Mouse (Mus musculus) MEL-GATA-1-ER (cell line): ENCODE data around the gene Cbln3.

ENCODE experiments used
- DNase-seq: peaks from one replicate; pipeline ENCODE4 v3.0.0-alpha.2; 2012; ENCODE audit warnings: low read depth; ENCODE audit errors: extremely low read depth

Gene Cbln3

DNA sequence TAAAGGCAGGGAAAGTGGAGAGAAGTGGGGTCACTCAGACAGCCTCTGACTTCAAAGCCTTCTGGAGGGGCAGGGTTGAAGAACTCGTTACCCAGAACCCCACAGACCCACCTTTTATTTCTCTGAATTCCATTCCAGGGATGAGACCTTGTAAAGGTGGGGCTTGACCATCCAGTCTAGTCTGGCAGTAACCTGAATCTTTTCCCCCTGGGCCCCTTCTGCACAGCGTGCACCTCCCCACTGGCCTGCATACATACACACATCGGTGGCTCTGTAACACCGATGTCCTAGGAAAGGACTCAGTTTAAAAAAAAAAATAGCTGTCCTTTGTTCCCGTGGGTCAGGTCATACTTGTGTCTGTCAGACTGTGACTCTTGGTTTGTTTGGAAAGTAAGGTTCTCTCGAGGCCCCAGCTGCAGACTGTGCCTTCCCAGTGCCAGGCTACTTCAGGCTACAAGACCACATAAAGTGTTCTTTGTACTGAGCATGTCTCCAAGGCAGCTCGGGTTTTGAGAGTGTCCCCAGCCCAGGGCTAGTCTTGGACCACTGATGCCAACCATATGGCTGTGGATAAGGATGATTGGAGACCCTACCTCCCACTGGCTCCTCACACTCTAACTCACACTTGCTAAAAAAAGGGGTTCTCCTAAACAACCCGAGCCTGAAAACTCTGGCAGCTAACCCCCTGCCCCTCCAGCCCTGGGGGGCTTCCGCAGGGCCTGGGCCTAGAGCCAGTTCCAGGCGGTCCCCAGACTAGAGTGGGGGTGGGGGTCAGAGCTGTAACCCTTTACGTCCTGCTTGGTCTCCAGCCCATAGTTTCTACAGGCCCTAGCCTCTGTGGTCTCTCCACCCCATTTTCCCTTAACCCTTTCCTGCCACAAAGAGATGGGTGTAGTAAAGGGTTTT, 31.3 kb downstream of the Cbln3 start:
- DNase-seq = no peak

DNA sequence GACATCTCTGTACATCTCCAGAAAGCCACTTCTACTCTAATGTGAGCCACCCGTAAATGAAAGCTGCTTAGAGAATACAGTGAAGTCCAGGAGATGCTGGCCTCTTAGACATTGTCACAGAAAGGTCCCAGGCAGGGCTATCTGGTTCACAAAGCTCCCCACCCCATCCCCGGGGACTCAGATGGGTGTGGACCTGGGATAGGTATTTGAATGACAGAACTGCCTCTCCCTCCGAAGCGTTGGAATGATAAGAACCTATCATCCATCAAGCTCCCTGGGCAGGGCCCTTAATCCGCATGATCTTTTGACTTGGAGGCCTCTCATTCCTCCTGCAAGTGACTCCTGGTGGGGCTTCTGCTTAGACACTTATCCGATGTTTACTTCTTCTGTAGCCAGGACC, 33.3 kb downstream of the Cbln3 start:
- no peak for DNase-seq

DNA sequence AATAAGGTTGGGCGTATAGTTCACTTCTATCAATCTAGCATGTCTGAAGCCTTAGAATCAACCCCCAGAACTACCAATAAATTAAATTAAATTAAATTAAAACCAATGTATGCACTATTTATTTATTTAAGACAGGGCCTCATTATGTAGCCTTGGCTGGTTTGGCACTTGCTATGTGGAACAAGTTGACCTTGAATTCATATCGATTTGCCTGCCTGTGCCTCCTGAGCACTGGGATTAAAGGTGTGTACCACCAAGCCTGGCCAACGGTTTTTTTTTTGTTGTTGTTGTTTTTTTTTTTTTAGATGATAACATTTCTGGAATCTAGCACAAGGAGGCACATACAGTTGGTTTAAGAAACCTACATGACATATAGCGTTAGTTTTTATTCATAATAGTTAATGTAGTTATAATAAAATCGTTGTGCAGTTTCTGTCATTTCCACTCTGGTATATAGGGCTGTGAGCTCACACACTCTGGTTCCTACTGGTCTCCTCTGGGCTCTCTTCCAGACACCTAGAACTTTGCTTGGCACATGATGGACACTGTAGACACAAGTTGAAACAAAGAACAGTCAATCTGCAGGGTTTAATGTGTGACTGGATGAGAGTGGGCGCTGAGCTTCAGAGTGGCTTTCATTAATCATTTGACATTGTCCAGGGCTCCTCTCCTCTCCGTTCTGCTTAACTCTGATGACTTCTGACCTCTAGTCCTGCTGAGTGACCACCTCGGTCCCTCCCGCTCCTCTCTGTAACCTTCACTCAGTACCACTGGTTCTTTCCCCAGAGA, 38.5 kb downstream of the Cbln3 start:
- no peak for DNase-seq

DNA sequence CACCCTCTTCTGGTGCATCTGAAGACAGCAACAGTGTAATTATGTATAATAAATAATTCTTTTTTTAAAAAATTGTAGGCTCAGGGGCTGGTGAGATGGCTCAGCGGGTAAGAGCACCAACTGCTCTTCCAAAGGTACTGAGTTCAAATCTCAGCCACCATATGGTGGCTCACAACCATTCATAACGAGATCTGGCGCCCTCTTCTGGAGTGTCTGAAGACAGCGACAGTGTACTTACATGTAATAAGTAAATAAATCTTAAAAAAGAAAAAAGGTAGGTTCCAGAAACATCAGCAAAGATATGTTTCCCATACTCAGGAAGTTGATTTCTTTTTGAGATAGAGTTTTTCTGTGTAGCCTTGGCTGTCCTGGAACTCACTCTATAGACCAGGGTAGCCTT, 41.4 kb downstream of the Cbln3 start:
- no peak for DNase-seq

DNA sequence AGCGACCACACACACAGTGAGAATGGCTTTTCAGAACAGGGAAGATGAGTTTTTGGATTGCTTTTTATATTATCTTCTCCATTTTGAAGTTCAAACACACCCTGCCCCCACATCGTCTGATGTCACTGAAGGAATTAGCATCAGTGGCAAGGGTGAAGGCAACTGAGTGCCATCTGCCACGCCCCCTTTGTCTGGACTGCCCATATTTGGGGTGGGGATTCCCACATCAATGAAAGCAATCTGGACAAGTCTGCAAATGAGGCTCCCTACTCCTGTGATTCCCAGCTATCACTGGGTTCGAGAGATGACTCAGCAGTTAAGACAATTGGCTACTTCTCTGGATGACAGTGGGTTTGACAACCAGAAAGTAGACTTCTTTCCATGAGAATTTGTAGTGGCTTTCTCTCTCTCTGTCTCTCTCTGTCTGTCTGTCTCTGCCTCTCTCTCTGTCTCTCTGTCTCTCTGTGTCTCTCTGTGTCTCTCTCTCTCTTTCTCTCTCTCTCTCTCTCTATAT, 43.3 kb downstream of the Cbln3 start:
- no peak for DNase-seq

- DNase-seq = no peak
These were observed 45.5 kb downstream of the Cbln3 start for GRCm38 (mm10) chr14:55838740-55839139.

DNA sequence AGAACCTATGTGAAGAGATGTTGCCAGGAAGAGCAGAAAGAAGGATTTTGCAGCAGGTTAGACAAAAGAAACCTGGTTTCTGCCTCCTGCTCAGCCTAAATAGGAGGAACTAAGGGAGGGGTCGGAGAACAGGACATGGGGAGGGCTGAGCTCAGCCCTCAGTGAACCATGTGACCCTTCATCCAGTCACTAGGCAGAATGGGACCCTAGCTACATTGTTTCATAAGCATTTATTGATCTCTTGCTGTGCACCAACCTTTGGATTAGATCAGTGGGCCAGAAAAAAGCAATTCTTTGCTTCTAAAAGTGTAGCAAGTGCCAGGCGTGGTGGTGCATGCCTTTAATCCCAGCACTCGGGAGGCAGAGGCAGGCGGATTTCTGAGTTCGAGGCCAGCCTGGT, 45.9 kb downstream of the Cbln3 start:
- no peak for DNase-seq

DNA sequence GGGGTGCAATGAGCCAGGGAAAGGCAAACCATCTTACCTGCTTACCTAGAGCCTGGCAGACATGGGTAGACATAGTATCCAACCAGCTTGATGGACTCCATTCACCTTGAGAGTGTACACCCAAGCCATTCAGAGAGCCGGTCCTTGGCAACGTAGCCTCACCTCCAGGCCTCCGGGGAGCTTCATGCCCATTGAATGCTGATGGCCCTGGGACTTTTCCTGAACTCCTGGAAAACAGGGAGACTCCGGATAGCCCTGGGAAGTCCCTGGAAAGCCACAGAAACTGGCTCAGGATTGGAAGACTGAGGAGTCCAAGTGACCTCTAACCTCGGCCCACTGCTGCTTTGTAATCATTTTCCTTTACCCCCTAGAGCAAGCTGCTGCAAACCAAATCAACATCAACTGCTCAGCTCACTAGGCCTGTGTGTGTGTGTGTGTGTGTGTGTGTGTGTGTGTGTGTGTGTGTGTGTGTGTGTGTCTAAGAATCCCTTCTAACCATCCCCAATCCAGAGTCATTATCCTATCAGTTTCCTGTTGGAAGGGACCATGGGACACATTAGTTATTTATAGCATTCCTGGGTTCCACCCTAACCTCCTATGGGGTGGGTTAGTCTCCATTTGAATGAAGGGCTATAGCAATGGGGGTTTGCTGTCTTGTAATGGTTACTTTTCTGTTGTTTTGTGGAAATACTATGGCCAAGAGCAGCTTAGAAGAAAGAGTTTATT, 49.2 kb downstream of the Cbln3 start:
- no peak for DNase-seq

GRCm38 (mm10) chr14:55833126-55833525, 51.1 kb downstream of the Cbln3 start:
- DNase-seq = no peak

- no peak for DNase-seq
These were observed 53.9 kb downstream of the Cbln3 start for GRCm38 (mm10) chr14:55830331-55830730.

- no peak for DNase-seq
These were observed 54.3 kb downstream of the Cbln3 start for GRCm38 (mm10) chr14:55829854-55830253.
